Mouse (Mus musculus) central nervous system, embryonic 18 days (tissue): ENCODE results near the gene Ankra2. TPM values are rescaled to one million over a fixed set of nuclear protein-coding genes. Genes with fewer than 3 reads are reported as not detected.

Experiments
- polyA plus RNA-seq: library from polyadenylated mRNA; depleted of rRNA; stranded (reverse); fragments of >200 nt; gene quantifications from 2 replicates; pipeline ENCODE4 v1.2.3, GENCODE M21; 2012; rRNA removed

Ankra2 gene
- polyA plus RNA-seq, result 117 and 126 TPM in 2 replicates

GRCm38 (mm10) chr13:98262636-98263457 is at the start of gene Ankra2, which contains the start of gene Utp15:
Gene Ankra2 (plus strand): TSS chr13:98263074.
Gene Utp15 (minus strand): TSS chr13:98263041.

GRCm38 (mm10) chr13:98279686-98280085 is 16.8 kb downstream of the Ankra2 start, which contains the start of gene Gm21976:
Gene Gm21976 (plus strand): TSS chr13:98279887.

GRCm38 (mm10) chr13:98316480-98317245 is 53.8 kb downstream of the Ankra2 start, which contains the start of gene Btf3:
Gene Btf3 (minus strand): TSS chr13:98317006.

Other genes starting within 250 kb of the Ankra2 start
- gene Arhgef28, start 56.6 kb upstream of the Ankra2 start, polyA plus RNA-seq, result 16.5 and 17.7 TPM in 2 replicates
- 23.5 and 24.1 TPM in 2 replicates for gene Utp15, start within 50 bp of the Ankra2 start, polyA plus RNA-seq
- gene Gm21976, start 16.8 kb downstream of the Ankra2 start, polyA plus RNA-seq, result not detected in 2 replicates
- gene Btf3, start 53.9 kb downstream of the Ankra2 start, polyA plus RNA-seq, result 679 and 729 TPM in 2 replicates
- 1.8 and 1.9 TPM in 2 replicates for gene Foxd1, start 91.2 kb downstream of the Ankra2 start, polyA plus RNA-seq
- 0.45 and 0.90 TPM in 2 replicates for gene Gm10320, start 228.9 kb downstream of the Ankra2 start, polyA plus RNA-seq